Mouse (Mus musculus) ES-CJ7 (cell line): ENCODE measurements around the gene Irgm1.
"Not testable (repeated sequence)": the region's sequence is repeated elsewhere in the genome, so short reads cannot be mapped to it uniquely, and the experiment has no call there.

Source experiments
- DNase-seq: peaks from one replicate; pipeline ENCODE4 v3.0.0; 2011; ENCODE audit warnings: low read depth, low spot score

The Irgm1 gene

DNA sequence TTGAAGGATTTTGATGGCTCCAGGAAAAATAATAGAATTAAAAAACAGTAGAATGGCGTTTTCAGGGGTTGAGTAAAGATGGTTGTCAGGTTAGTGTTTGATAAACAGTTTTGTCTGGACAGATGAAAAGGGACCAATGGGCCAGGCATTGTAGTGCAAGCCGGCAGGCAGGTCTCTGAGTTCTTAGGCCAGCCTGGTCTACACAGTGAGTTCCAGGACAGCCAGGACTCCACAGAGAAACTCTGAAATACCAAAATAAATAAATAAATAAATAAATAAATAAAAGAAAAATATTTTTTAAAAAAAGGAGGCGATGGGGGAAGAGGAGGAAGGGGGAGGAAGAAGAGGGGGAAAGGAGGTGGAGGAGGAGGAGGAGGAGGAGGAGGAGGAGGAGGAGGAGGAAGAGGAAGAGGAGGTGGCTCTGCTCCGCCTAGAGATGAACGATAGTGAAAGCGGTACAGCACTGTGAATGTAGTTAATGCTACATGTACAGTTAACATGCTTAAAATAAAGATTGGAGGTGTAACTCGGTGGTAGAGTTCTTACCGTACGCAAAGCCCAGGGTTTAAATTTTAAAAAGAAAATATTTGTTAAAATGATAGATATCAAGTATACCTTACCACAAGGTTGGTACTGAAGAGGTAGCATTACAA, 38.3 kb downstream of the Irgm1 start:
- no peak for DNase-seq

DNA sequence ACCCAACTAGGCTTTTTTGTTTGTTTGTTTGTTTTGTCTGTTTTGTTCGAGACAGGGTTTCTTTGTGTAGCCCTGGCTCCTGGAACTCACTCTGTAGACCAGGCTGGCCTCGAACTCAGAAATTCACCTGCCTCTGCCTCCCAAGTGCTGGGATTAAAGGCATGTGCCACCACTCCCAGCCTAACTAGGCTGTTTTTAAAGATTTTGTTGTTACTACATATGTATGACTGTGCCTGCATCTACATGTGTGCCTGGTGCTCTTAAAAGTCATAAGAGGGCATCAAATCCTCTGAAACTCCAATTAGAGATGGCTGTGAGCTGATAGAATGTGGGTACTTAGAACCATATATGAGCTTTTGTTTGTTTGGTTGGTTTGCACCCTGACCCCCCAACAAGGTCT, 40.2 kb downstream of the Irgm1 start:
- no peak for DNase-seq

DNA sequence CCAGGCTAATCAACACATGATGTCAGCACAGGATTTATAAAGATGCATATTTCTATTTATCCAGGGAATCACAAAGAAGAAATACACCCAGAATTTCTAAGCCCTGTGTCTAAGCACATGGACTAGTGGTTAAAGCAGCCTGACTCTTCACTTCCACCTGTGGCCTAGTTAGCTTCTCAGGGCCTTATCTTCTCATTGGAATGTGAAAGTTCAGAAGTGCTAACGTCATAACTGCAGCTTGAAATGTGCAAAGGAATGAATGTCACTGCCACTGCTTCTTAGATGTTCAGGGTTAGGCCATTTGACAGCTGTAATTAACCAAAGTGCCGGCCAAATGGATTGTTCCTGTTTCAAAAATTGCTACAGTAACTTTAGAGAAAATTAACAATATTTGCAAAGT, 41.2 kb downstream of the Irgm1 start:
- no peak for DNase-seq

DNA sequence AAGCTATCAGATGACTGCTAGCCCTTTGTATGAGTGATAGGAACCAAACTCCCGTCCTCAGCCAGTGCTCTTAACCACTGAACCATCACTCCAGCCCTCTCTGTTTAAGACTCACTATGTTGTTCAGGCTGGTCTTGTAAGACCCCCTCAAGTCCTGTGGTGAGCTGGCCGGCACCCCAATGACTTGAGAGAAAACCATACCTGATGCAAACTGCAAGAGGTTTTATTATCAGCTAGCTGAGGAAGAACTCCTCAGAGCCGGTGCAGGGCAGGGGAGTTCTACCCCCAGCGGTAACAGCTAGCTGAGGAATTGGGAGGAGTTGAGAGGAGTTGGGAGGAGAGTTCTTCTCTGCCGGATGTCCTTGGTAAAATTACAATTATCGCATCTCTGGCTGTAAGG, 43.6 kb downstream of the Irgm1 start:
- peak; percentile 78 for DNase-seq

DNA sequence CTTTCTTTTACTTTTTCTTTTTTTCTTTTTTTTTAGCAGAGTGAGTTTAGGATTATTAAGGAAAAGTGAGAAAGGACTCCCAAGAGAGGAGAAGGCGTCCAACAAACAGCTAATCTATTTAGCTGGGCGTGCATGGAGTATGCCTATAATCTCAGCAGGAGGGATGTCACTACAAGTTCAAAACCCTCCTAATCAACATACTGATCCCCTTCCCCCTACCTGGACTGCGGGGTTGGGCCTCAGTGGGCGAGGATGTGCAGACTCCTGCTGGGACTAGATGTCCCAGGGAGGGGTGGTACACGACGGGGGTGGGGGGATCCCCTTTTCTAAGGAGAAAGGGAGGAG, 44.8 kb downstream of the Irgm1 start:
- peak; percentile 97 for DNase-seq

DNA sequence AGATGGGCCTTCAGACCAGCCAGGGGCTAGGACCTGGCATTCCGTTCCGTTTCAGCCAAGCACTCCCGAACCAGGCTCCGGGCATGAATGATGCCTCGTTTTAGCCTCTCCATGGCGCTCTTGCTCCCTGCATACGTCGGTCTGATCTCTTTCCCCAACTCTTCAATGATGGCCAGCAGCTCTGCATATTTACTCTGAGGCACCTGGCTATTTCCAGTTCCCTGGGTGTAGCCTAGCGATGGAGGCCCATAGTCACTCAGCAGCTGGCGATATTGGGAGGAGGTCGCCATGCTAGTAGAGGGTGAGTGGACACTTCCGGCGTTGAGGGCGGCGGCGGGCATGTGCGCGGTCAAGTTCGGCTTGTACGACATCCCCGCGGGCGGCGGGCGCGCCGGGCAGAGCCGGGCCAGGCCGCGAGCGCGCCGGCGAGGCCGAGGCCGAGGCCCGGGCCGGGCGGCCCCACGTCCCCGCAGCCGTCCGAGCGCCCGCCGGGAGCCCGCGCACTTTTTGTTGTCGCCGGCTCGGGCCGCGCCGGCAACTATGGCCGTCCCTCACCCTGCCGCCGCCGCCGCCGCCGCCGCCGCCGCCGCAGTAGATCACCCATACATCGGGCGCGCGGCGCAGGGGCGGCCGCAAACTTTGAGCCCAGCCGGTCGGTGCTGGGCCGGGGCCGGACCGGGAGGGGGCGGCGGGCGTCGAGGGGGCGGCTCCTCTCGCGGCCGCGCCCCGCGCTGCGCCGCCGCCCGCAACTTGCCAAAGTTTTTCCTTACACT, 45.3 kb downstream of the Irgm1 start, which contains the start of the genes Trim7 and Gm12184:
TSS of gene Trim7 (plus strand) at position 162 of the 773 bp plus-strand sequence.
TSS of gene Gm12184 (minus strand) at position 677 of the 773 bp plus-strand sequence.
- DNase-seq, result not testable (repeated sequence)

DNA sequence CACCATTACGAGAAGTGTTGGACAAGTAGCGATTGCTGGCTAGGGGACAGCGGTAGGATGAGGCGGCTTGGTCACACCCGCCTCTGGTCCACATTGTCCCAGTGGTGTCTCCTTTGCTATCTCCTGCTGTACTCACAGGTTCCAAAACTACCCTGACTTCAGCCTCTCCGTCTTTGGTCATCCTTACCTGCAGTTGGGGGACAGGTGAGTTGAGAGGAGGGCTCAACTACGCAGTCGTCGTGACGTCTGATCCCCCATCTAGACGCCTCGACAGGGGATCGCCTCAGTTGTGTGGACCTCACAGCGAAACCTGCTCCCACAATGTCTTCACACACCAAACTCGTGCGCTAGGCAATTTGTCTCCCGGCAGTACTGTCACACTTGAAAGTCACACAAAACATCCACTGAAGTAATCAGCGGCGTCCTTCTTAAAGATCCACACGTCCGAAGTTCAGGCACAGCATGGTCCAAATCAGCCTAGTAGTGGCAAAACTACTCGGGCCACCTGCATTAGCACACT, 47.1 kb downstream of the Irgm1 start:
- DNase-seq, result no peak

DNA sequence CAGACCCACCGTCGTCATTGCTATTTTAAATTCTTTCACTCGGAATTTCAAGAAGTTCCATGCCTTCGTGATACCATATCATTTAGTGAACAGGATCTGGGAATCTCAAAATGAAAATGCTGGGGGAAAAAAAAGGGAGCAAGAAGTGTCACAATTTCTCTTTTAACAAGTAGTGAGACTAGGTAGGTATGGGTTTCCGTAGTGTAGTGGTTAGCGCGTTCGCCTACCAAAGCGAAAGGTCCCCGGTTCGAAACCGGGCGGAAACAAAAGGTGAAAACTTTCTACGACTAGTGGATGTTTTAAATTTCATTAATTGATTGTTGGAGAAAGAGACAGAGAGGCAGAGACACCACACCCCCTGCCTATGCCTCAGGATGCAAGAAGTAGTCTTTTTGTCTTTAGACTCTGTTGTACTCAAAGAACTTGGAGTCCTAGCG, 47.9 kb downstream of the Irgm1 start:
- peak; percentile 95 for DNase-seq

DNA sequence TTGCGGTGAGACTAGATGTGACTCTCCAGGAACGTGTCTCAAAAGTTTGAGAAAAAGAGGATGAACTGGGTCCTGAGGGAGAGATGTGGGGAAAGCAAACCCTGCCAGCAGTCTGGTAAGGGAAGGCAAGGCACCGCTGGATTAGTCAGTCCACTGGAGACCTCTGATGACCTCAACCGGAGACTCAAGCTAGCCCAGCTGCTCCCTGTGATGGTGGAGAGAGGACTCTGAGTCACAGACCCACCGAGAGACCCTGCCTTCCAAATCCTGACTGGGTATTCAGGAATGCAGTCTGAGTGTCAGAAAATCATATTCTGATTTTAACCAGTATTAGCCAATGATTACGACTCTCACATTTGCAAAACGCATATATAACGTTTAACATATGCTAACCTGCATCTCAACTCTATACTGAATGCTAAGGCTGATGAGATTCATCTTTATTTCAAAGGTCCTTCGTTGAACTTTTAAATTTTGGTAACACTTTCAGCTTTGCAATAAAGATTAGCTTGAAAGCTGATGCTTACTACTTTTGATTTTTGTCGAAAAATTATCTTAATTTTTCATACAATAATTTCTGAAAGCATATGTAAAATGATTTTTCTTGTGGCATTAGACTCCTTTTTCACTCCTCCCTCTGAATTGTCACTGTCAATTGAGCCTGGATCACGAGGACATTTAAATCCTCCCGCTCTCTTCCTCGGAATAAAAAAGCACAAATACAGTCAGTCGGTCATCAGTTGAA, 48.5 kb downstream of the Irgm1 start:
- no peak for DNase-seq

DNA sequence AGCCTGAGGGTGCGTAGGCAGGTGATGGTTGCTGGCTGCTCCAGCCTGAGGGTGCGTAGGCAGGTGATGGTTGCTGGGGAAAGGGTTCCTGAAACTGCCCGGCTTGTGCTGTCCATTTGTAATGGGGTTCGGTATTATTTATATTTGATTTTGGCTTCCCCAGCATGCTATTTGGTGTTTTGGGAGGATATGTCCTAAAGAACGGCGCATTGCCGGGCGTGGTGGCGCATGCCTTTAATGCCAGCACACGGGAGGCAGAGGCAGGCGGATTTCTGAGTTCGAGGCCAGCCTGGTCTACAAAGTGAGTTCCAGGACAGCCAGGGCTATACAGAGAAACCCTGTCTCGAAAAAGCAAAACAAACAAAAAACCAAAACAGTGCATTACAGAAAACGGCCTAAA, 50.2 kb downstream of the Irgm1 start:
- not testable (repeated sequence) for DNase-seq

DNA sequence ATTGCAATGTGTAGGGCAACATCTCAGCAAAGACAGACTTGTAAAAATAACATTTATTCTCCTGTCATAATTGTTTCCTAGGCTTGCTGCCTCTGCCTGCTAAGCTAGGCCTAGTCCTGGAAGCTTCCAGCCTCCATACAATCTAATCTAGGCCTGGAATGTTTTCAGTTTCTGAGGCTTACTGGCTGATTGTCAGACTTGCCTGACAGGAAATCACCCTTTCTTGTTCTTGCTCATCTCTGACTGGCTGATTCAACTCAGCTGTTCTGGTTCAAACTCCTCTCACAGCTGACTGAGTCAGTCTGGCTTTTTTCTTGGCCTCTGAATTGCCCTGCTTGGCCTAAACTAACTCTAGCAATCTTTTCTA, 51.2 kb downstream of the Irgm1 start:
- no peak for DNase-seq

DNA sequence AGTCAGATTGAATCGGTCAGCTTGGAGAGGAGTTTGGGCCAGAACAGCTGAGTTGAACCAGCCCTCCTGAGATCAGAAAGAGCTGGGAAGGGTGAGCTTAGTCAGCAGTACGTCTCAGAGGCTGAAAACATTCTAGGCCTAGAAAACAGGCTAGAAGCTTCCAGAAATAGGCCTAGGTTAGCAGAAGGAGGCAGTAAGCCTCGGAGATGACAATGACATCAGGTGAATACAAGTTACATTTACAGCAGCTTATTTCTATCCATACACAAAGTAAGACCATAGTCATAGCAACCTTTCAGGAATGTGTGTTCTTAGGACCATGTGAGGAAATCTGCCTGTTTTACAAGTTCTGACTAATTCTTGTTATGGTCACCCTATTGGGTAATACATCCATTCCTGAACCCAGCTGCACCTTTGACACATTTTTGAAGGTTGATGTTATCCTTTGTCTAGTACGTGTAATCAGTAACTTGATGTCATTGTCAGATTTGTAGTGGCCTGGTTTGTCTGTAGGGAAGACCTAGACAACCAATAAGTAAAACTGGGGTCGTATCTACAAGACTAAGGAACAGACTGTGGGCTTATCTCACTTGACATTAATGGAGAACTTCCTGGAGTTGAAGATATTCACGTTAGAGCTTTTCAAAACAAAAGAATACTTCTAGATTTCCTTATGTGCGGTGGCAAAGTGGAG, 51.7 kb downstream of the Irgm1 start:
- DNase-seq, result no peak

DNA sequence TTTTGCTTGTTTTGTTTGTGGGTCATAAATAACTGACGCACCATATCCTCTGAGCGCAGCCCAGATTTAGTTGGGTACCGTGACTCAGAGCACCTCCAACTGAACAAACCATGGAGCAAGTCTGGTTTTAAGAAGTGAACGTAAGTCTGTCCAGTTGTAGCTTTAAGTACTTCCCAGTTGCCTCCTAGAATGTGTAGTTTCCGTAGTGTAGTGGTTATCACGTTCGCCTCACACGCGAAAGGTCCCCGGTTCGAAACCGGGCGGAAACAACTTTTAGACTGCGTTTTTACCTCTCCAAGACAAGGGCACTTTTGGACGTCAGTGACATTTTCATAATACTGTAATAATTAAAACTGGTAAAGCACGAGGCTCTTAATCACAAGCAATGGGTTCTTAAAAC, 53.1 kb downstream of the Irgm1 start:
- peak; percentile 91 for DNase-seq

DNA sequence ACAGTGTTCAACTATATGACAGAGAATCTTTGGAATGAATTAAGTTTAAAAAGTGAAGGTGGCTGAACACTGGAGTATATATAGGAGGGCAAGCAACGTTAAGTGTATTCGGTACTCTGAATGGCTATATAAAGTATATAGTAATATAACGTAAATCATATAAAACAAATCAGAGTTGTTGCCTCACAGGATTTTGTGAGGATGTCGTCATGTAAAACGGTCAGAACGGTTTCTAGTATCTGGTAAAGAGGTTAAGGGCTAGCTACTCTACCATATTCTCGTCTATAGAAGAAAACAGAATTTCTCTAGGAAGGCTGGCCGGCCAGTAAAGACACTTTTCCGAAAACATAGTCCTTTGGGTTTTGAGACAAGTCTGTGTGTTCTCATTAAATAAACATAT, 53.7 kb downstream of the Irgm1 start:
- no peak for DNase-seq

DNA sequence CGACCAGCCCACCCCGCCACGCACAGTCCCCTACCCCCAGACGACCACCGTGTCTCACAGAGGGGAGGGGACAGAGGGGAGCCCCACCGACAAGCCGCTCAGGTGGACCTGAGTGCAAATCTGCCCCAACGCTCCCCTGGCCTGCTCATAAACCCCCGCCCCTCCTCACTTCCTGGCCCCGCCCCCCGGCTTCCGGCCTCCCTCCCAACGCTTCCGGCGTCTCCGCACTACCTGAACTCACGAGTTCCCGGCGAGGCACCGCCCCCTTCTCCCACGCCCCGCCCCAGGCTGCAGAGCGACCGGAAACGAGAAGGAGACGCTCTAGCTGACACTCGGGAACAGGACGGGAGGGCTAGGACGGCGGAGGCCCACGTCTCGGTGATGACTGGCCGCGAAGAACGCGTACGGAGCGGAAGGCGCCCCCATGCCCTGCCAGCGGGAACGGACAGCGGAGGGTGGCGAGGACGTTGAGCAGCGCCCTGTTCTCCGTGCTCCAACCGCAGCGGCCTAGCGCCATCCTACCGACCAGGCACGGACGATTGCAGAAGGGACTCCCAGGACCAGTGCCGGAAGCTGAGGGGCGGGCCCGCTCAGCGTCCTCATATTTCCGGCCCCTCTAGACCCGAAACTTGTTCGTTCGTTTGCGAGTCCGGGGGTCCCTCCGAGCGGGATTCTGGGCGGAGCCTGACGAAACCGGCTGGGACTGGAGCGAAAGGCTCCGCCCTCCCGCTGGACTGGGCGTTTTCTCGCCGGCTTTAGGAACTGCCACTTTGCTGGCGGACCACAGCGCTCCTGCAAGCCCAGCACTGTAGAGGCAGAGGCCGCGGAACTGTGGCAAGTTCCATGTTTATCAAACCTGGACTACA, 54.5 kb downstream of the Irgm1 start, which contains the start of gene Trim41:
TSS of gene Trim41 (minus strand) at position 554 of the 866 bp plus-strand sequence.
- peak; percentile 99 for DNase-seq

DNA sequence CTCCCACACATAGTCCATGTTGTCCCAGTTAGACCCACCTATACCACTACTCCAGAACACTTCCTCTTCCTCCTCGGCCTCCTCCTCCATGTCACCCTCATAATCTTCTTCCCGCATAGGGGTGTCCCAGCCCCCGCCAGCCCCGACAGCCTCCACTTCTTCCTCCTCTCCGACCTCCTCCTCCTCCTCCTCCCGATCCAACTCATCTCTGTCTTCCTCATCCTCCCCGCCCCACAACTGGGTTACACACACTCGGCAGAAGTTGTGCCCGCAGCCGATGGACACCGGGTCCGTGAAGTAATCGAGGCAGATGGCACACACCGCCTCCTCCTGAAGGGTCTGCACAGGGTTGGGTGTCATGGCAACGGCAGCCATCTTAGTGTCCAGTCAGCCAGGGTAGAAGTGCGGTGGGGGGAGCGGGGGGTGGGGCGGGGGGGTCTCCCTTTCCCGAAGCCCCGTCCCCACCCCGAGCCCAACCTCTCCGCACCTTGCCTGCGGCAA, 55.2 kb downstream of the Irgm1 start:
- DNase-seq, result peak; percentile 68

DNA sequence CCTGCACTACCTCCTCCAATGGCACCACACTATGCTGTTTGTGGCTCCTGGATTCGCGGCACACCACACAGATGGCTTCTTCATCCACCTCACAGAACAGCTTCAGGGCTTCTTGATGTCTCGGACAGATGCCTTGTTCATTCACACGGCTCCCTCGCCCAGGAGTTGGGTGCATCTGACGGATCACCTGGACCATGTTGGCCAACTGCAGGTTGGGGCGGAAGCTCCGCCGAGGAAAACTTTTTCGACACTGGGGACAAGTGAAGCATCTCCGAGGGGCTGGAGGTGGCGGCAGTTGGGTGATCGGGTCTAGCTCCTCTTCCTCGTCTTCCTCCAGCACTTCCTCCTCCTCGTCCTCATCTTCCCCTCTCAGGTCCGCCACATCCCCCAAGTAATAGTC, 55.6 kb downstream of the Irgm1 start:
- DNase-seq, result no peak

DNA sequence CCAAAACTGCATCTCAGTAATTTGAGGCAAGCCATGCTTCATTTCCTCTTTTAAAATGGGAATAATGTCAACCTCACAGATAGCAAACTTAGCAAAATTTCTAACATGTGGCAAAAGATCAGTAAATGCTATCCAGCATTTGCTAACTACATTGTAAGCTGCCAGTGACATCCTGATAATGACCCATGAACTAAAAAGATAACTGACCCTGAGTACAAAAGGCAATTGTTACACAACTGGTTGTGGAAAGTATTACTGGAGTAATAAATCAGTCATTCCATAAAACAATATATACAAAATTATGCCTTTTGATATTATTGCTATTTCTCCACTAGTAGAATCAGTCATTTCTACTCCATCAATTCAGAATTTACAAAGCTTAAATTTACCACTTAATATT, 57.7 kb downstream of the Irgm1 start:
- DNase-seq, result no peak
